Mouse (Mus musculus) C2C12 (cell line): ENCODE results near the gene Hdac10. TPM values are rescaled to one million over a fixed set of nuclear protein-coding genes. Genes with fewer than 3 reads are reported as not detected.

Experiments
- H3K27me3 ChIP-seq: one replicate; pipeline ENCODE4 v1.6.1; 2011; ENCODE audit not compliant: control insufficient read depth, insufficient read depth, insufficient read length
- H3K36me3 ChIP-seq: one replicate; pipeline ENCODE4 v1.6.1; 2011; ENCODE audit not compliant: control insufficient read depth, insufficient read depth
- H3K4me3 ChIP-seq: one replicate; pipeline ENCODE4 v1.5.1; 2011; ENCODE audit warnings: mild to moderate bottlenecking, control low read depth; ENCODE audit not compliant: poor library complexity, insufficient read depth, severe bottlenecking
- H3K79me2 ChIP-seq: one replicate; pipeline ENCODE4 v1.6.1; 2011; ENCODE audit not compliant: control insufficient read depth, insufficient read depth
- H3K79me3 ChIP-seq: one replicate; pipeline ENCODE4 v1.6.1; 2011; ENCODE audit warnings: low read depth, control low read depth
- H3ac ChIP-seq: one replicate; pipeline ENCODE3; 2011; ENCODE audit warnings: low read depth; ENCODE audit not compliant: control insufficient read depth, insufficient read length
- CEBPB ChIP-seq: IDR thresholded peaks from one replicate; pipeline ENCODE4 v1.6.1; 2011; ENCODE audit warnings: low read depth, mild to moderate bottlenecking, control low read depth, moderate library complexity
- CTCF ChIP-seq: IDR thresholded peaks from one replicate; pipeline ENCODE4 v1.5.1; 2011; ENCODE audit not compliant: control insufficient read depth, insufficient read depth, insufficient read length
- FOSL1 ChIP-seq: IDR thresholded peaks from one replicate; pipeline ENCODE4 v1.8.0; 2011; ENCODE audit warnings: mild to moderate bottlenecking, low read length; ENCODE audit not compliant: poor library complexity, insufficient read depth, severe bottlenecking
- MAX ChIP-seq: IDR thresholded peaks from one replicate; pipeline ENCODE4 v1.6.1; 2011; ENCODE audit warnings: mild to moderate bottlenecking, control low read depth
- MYOD1 ChIP-seq: IDR thresholded peaks from one replicate; pipeline ENCODE4 v1.6.1; 2011; ENCODE audit warnings: low read depth; ENCODE audit not compliant: control insufficient read depth, insufficient read length
- MYOG ChIP-seq: IDR thresholded peaks from one replicate; pipeline ENCODE4 v1.6.1; 2011; ENCODE audit not compliant: control insufficient read depth, insufficient read length; ENCODE audit errors: extremely low read depth
- USF1 ChIP-seq: IDR thresholded peaks from one replicate; pipeline ENCODE4 v1.6.1; 2011; ENCODE audit warnings: low read depth, mild to moderate bottlenecking, control low read depth, moderate library complexity
- microRNA-seq: library from miRNA; unstranded; fragments of <30 nt; microRNA quantifications from one replicate; pipeline ENCODE4, GENCODE M21; 2019; ENCODE audit warnings: borderline microRNAs expressed
- polyA plus RNA-seq: library from polyadenylated mRNA; unstranded; fragments of >200 nt; fragmentation: generic; extraction: Trizol; gene quantifications from one replicate; pipeline ENCODE4 v1.2.1, GENCODE M21; 2012; ENCODE audit warnings: missing spikeins

Hdac10 gene
- polyA plus RNA-seq, 1 experiment: 15.0 TPM

DNA sequence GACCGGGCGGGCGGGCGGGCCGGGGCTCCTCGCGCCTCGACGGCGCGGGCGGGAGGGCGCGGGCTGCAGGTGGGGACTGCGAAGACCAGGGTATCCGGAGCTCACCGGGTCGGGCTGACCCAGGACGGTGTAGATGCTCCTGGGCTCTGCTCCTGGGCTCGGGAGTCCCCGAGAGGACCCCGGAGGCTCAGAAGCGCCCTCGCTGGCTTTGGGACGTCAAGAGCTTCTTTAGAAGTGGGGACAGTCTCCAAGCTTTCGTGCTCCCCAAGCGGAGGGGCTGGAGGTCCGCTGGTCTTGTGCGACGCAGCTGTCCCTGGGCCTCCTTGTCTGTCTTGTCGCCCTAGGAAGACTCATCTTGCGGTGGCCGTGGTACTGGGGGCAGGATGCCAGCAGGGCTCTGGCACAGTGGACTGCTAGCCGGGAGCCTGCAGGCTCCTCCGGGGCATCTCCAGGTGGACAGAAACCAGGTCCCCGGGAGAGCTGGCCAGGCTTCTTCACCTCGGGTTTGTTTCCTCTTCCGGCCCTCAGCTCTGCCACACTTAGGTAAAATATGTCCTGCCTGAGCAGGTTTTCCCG is 52.3 kb downstream of the Hdac10 start:
- H3K4me3 ChIP-seq: peak overlapping the region; percentile 97
- peaks cover 14% of the 10 kb centered on the region for H3K36me3 ChIP-seq
- TF ChIP-seq USF1 (no peak), MYOD1 (peak; percentile 45), MYOG (no peak), CEBPB (no peak), MAX (no peak)
- peak overlapping the region; percentile 50 for H3ac ChIP-seq
- peaks cover 53% of the 10 kb centered on the region for H3K79me2 ChIP-seq
- H3K27me3 ChIP-seq: peaks cover under 1% of the 10 kb centered on the region
- peaks cover 30% of the 10 kb centered on the region for H3K79me3 ChIP-seq

DNA sequence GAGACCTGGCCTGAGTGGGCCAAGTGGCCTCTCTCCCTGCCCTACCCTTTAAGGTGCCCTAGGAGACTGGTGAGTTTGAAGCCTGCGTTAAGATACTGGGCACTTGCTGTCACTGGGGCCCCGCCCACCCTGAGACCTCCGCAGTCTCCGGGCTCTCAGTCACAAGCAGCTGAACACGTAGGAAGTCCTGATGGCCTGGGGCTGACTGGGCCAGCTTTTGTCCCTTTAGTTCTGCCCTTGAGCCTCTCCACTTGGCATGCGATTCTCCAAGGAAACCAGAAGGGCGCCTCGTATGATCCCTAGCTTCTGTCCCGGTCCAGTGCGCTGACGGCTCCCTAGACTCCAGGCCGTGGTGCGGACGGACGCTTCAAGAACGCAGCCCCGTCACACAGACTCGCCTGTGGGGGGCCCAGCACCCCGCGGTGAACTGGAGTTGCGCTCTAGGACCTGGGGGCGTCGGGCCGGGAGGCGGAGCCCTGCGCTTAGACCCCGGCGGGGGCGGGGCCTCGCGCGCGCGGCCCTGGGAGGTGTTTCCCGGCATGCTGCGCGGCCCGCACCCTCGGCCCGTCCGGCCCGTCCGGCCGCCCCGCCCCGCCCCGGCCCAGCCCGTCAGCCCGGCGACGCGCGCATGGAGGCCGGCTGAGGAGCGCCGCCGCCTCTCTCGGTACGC is 52.9 kb downstream of the Hdac10 start:
- Histone ChIP-seq H3K36me3 (peaks cover 7% of the 10 kb centered on the region), H3K27me3 (peaks cover 6% of the 10 kb centered on the region), H3ac (peak overlapping the region; percentile 83), H3K4me3 (peak overlapping the region; percentile 97), H3K79me3 (peaks cover 30% of the 10 kb centered on the region), H3K79me2 (peaks cover 47% of the 10 kb centered on the region)
- no peak for TF ChIP-seq MYOG
- TF ChIP-seq MAX: peak; percentile 56

DNA sequence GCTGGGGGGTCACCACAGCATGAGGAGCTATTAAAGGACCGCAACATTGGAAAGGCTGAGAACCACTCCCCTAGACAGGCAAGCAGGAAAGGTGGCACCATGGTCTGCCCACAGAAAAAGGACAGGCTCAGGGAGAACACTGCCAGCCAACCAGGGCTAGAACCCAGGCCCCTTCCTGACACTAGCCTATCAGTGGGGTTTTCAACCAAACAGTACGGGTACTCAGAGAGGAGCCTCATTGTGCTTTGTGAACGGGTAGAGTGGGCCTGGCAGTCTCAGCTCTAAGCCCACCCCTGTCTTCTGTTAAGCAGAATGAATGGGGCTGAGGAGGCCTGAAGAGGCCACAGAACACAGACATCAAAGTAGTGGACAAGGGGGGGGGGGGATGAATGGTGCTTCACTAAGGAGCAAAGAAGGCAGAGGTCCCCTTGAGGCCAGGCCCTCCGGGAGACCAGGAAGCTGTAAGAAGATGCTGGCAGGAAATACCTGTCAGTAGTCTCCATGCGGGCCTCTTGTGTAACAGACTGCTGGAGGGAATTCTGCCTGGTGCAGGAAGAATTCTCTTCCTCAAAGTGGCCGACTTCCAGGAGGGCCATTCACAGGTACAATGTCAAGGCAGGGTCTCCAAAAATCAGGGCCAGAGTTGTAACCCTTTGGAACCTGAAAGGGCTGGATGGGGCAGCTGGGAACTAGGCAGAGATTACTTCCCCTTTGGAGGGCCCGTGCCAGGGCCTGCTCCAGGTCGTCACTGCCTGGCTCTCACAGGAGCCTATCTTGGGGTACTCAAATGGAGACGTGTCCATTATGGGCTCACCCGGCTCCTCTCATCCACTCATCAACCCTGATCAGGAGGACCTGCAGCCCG is 53.7 kb downstream of the Hdac10 start, which contains the start of gene Trabd:
Gene Trabd (plus strand): TSS at position 512 of the 865 bp plus-strand sequence.
- Histone ChIP-seq H3K4me3 (peak within 1 kb of the TSS; percentile 97), H3K79me2 (peaks cover 39% of the 10 kb centered on the region), H3K27me3 (peaks cover 11% of the 10 kb centered on the region), H3K79me3 (peaks cover 30% of the 10 kb centered on the region), H3K36me3 (no peaks in the 10 kb centered on the region), H3ac (peak within 1 kb of the TSS; percentile 83)
- TF ChIP-seq MYOG: no peak
- no peak for TF ChIP-seq USF1
- TF ChIP-seq CEBPB: no peak
- no peak for TF ChIP-seq MYOD1
- no peak for TF ChIP-seq FOSL1
- no peak for TF ChIP-seq CTCF
- no peak for TF ChIP-seq MAX

DNA sequence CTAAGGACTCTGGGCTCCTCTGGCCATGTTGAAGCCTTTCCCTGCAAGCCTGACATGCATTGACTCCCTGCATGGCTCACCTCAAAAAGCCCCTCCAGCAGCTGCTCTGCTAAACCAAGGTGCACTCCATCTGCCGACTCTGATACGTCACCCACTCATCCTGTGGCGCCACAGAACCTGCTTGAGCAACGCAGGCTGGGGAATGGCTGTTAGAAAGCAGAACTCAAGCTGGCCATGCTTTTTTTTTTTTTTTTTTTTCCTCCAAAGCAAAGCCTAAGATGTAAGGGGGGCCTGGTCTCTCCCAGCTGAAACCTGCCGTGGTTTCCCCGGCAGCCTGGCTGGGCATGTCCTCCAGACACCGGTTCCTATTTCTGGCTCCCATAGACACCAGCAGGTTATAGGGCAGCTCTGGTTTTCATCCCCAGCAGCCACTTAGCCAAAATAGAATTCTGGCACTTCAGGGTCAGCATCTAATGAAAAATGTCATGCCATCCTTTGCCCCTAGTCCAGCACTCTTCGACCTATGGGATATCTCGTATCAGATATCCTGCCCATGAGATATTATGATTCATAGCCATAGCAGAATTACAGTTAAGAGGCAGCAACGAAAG is 54.4 kb downstream of the Hdac10 start:
- no peak overlapping the region for H3ac ChIP-seq
- peaks cover 18% of the 10 kb centered on the region for H3K27me3 ChIP-seq
- peaks cover 32% of the 10 kb centered on the region for H3K79me2 ChIP-seq
- H3K4me3 ChIP-seq: no peak overlapping the region
- H3K79me3 ChIP-seq: peaks cover 30% of the 10 kb centered on the region
- no peaks in the 10 kb centered on the region for H3K36me3 ChIP-seq
- TF ChIP-seq CEBPB (no peak), CTCF (no peak), FOSL1 (no peak), USF1 (no peak), MYOD1 (no peak), MAX (no peak), MYOG (no peak)

Small RNA genes within 50 kb of the gene (microRNA-seq; reads per million reads assigned to microRNA genes)
- 0.76 reads per million, percentile 16 among the genes with 10 or more reads in this experiment for gene Mir7118

Other genes starting within 250 kb of the Hdac10 start
- gene Ttll8, start 174.3 kb downstream of the Hdac10 start, polyA plus RNA-seq: not detected
- gene Mlc1, start 149.7 kb downstream of the Hdac10 start, polyA plus RNA-seq: 0.02 TPM
- not detected for gene Mov10l1, start 145.8 kb downstream of the Hdac10 start, polyA plus RNA-seq
- gene Panx2, start 69.0 kb downstream of the Hdac10 start, polyA plus RNA-seq: not detected
- gene Trabd, start 53.6 kb downstream of the Hdac10 start, polyA plus RNA-seq: 74.1 TPM
- gene Selenoo, start 39.6 kb downstream of the Hdac10 start, polyA plus RNA-seq: 13.7 TPM
- gene Tubgcp6, start 5.6 kb downstream of the Hdac10 start, polyA plus RNA-seq: 19.0 TPM
- 30.5 TPM for gene Mapk12, start 12.0 kb upstream of the Hdac10 start, polyA plus RNA-seq
- 14.9 TPM for gene Mapk11, start 20.9 kb upstream of the Hdac10 start, polyA plus RNA-seq
- gene Plxnb2, start 52.1 kb upstream of the Hdac10 start, polyA plus RNA-seq: 206 TPM
- gene Dennd6b, start 67.8 kb upstream of the Hdac10 start, polyA plus RNA-seq: 2.1 TPM
- gene Ppp6r2, start 82.9 kb upstream of the Hdac10 start, polyA plus RNA-seq: 18.4 TPM
- gene Sbf1, start 186.6 kb upstream of the Hdac10 start, polyA plus RNA-seq: 143 TPM
- gene Adm2, start 194.0 kb upstream of the Hdac10 start, polyA plus RNA-seq: 7.0 TPM
- not detected for gene Miox, start 205.7 kb upstream of the Hdac10 start, polyA plus RNA-seq
- gene Lmf2, start 227.0 kb upstream of the Hdac10 start, polyA plus RNA-seq: 95.9 TPM
- 185 TPM for gene Ncaph2, start 227.0 kb upstream of the Hdac10 start, polyA plus RNA-seq
- gene Sco2, start 245.1 kb upstream of the Hdac10 start, polyA plus RNA-seq: 47.6 TPM
- gene Tymp, start 248.3 kb upstream of the Hdac10 start, polyA plus RNA-seq: 3.4 TPM